Mouse (Mus musculus): ENCODE measurements around the gene Maged2. TPM values are rescaled to one million over a fixed set of nuclear protein-coding genes. Genes with fewer than 3 reads are reported as not detected.
"Not testable (repeated sequence)": the region's sequence is repeated elsewhere in the genome, so short reads cannot be mapped to it uniquely, and the experiment has no call there.

Gene Maged2
- 399 and 415 TPM in 2 replicates for polyA plus RNA-seq (2014; fragmentation: Nextera tagmentation; extraction: Ambion mirVana)

DNA sequence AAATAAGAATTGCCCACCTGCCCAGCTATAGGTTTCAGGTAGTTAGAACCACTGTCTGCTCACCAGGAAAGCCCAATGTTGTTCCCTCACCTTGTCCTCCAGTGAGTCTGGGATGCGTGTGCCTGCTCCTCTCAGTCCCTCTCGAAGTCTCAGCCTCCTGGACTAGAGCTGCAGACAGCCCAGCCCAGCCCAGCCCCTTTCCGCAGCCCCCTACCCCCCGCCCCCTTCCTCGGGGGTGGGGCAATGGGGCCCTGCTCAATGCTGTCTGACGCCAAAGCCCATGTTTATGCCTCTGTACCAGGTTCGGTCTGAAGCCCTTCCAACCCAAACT is at the start of gene Maged2:
Gene Maged2, minus strand, starts transcription at position 207 of the 331 bp plus-strand sequence.
- peak within 1 kb of the TSS; percentile 48 for H3K4me3 ChIP-seq (replicated peaks; ENCODE audit: low read depth, low read length)
- H3K4me1 ChIP-seq (ENCODE audit: control insufficient read depth, insufficient read depth, low read length): no peaks in the 10 kb centered on the region
- 29% methylated on average over 7 of the region's 7 CpGs for WGBS
- no peaks in the 10 kb centered on the region for H3K9me3 ChIP-seq (ENCODE audit: control insufficient read depth, low read length)
- peak within 1 kb of the TSS; percentile 49 for H3K9ac ChIP-seq (replicated peaks; ENCODE audit: low read length)
- peak within 1 kb of the TSS; percentile 79 for H3K27ac ChIP-seq (replicated peaks; ENCODE audit: low read depth, low read length)
- H3K27me3 ChIP-seq (ENCODE audit: control insufficient read depth, insufficient read depth, low read length): no peaks in the 10 kb centered on the region
- DNase-seq (peak; percentile 47), ATAC-seq (ENCODE audit: low FRiP score, low TSS enrichment) (no peak)
- H3K4me2 ChIP-seq (ENCODE audit: low read length): peak within 1 kb of the TSS; percentile 52
- peaks cover 17% of the 10 kb centered on the region for H3K36me3 ChIP-seq (ENCODE audit: control insufficient read depth, insufficient read depth, low read length)

DNA sequence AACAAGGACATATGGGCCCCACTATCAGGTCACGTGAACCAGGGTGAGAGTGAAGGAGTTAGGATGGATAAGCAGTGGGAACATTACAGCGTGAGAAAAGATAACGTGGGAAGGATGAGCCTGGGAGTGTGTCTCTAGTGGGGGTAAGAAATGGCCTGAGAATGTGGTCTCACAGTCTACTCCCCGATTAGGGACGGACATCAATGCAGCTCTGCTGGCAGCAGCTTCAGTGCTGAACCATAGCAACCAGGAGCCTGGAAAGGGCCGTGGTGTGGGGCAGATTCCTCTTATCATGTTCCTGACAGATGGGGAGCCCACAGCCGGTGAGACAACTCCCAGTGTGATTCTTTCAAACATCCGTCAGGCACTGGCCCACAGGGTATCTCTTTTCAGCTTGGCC is 34.1 kb upstream of the Maged2 start:
- no peak overlapping the region for H3K27ac ChIP-seq (replicated peaks; ENCODE audit: low read depth, low read length)
- H3K36me3 ChIP-seq (ENCODE audit: control insufficient read depth, insufficient read depth, low read length): no peaks in the 10 kb centered on the region
- no peak overlapping the region for H3K4me2 ChIP-seq (ENCODE audit: low read length)
- no peak overlapping the region for H3K9ac ChIP-seq (replicated peaks; ENCODE audit: low read length)
- no peak overlapping the region for H3K4me3 ChIP-seq (replicated peaks; ENCODE audit: low read depth, low read length)
- no peaks in the 10 kb centered on the region for H3K9me3 ChIP-seq (ENCODE audit: control insufficient read depth, low read length)
- ATAC-seq (ENCODE audit: low FRiP score, low TSS enrichment) (no peak), DNase-seq (no peak)
- H3K27me3 ChIP-seq (ENCODE audit: control insufficient read depth, insufficient read depth, low read length): no peaks in the 10 kb centered on the region
- WGBS: 70% methylated on average over 8 of the region's 8 CpGs
- no peaks in the 10 kb centered on the region for H3K4me1 ChIP-seq (ENCODE audit: control insufficient read depth, insufficient read depth, low read length)

DNA sequence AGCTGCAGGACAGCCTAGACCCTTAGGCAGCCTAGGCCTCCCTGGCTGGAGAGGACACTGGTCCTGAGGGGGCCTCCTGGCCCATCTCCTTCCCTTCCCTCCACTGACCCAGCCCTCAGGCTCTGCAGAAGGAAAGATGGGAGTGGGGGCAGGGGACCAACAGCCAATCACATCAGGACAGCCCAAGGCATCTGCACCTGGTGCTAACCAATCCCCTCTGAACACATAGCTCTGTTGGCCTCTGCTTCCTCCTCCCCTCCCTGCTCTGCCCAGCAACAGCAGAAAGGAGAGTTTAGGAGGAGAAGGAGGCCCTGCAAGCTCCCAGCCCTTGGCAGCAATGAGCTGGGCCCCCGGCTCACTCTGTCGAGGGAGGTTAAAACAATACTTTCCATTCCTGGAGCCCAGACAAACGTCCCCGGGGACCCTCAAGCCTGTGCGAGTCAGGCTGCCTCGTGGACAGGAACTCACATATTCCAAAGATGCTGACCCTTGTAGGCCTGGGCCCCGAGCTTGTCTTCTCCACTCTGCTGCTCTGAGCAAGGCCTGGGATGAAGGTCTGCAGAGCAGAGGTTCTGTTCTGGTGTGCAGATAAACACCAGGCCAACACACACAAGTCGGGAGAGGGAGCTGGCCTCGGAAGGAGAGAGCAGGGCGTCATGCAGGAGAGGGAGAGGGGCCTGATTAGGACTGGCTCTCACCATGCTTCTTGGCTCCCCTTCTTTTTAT is 31.5 kb upstream of the Maged2 start:
- H3K4me1 ChIP-seq (ENCODE audit: control insufficient read depth, insufficient read depth, low read length); H3K27me3 ChIP-seq (ENCODE audit: control insufficient read depth, insufficient read depth, low read length); H3K4me3 ChIP-seq (replicated peaks; ENCODE audit: low read depth, low read length); H3K9ac ChIP-seq (replicated peaks; ENCODE audit: low read length); H3K9me3 ChIP-seq (ENCODE audit: control insufficient read depth, low read length); H3K4me2 ChIP-seq (ENCODE audit: low read length); H3K36me3 ChIP-seq (ENCODE audit: control insufficient read depth, insufficient read depth, low read length); H3K27ac ChIP-seq (replicated peaks; ENCODE audit: low read depth, low read length); DNase-seq: not testable (repeated sequence)
- peak; percentile 69 for ATAC-seq (ENCODE audit: low FRiP score, low TSS enrichment)
- WGBS: 77% methylated on average over 4 of the region's 10 CpGs

DNA sequence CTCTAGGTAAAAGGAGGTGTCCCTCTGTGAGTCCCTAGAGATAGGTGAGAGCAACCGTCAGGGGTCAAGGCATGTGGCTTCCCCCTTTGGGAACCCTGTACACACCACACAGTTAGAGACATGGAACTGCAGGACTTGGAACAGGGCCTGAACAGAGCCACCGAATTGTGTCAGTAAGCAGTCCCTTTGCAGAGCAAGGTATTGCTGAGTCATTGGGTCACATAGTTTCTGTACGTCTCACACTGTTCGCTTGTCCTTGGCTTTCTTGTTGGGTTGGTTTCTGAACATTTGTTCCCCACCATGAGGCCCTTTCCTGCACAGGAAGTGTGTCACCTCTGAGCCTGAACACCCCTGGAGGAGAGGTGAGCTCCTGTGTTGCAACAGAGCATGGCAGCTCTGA is 29.1 kb upstream of the Maged2 start:
- H3K4me2 ChIP-seq (ENCODE audit: low read length); H3K4me3 ChIP-seq (replicated peaks; ENCODE audit: low read depth, low read length); ATAC-seq (ENCODE audit: low FRiP score, low TSS enrichment); DNase-seq; H3K9me3 ChIP-seq (ENCODE audit: control insufficient read depth, low read length); H3K36me3 ChIP-seq (ENCODE audit: control insufficient read depth, insufficient read depth, low read length); H3K27ac ChIP-seq (replicated peaks; ENCODE audit: low read depth, low read length); H3K4me1 ChIP-seq (ENCODE audit: control insufficient read depth, insufficient read depth, low read length); H3K9ac ChIP-seq (replicated peaks; ENCODE audit: low read length); H3K27me3 ChIP-seq (ENCODE audit: control insufficient read depth, insufficient read depth, low read length): not testable (repeated sequence)
- 100% methylated on average over 1 of the region's 4 CpGs for WGBS

DNA sequence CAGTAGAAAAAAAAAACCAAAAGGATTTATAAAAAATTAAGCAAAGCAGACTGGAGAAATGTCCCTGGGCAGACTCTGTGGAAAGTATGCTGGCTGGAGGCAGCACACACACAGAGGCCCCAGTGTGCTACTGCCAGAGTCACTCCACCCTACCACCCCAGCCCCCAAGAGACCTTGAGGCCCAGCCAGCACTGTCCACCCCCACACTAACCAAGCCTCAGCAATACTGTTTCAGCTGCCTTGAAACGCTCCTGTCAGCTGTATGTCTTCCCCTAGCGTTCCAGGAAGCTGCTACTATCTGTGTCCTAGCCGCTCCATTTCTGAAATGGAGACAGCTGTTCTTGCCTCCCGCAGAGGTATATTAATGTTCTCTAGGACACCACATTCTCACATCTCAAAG is 16.2 kb upstream of the Maged2 start:
- Histone ChIP-seq H3K9me3 (ENCODE audit: control insufficient read depth, low read length) (no peaks in the 10 kb centered on the region), H3K27ac (replicated peaks; ENCODE audit: low read depth, low read length) (no peak overlapping the region), H3K4me2 (ENCODE audit: low read length) (no peak overlapping the region), H3K4me3 (replicated peaks; ENCODE audit: low read depth, low read length) (no peak overlapping the region), H3K27me3 (ENCODE audit: control insufficient read depth, insufficient read depth, low read length) (no peaks in the 10 kb centered on the region), H3K4me1 (ENCODE audit: control insufficient read depth, insufficient read depth, low read length) (no peaks in the 10 kb centered on the region), H3K9ac (replicated peaks; ENCODE audit: low read length) (no peak overlapping the region), H3K36me3 (ENCODE audit: control insufficient read depth, insufficient read depth, low read length) (no peaks in the 10 kb centered on the region)
- WGBS: 92% methylated on average over 4 of the region's 4 CpGs
- DNase-seq (no peak), ATAC-seq (ENCODE audit: low FRiP score, low TSS enrichment) (no peak)

DNA sequence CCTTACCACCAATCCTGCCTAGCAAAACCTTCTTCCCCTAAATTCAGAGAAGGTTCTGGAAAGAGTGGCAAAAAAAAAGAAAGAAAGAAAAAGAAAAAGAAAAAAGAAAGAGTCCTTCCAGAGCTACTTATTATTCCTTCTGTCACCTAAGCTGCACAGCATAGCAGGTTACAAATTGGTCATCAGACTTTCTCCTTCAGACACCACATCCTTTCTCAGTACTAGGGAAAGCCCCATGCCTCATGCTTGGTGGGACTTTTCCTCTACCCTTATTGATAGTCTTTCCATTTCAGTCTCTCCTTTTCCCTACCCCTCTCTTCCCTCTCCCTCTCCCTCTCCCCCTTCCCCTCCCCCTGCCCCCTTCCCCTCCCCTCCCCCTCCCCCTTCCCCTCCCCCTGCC is 3.1 kb upstream of the Maged2 start:
- no peak overlapping the region for H3K4me3 ChIP-seq (replicated peaks; ENCODE audit: low read depth, low read length)
- no peaks in the 10 kb centered on the region for H3K9me3 ChIP-seq (ENCODE audit: control insufficient read depth, low read length)
- no peak overlapping the region for H3K4me2 ChIP-seq (ENCODE audit: low read length)
- no peaks in the 10 kb centered on the region for H3K27me3 ChIP-seq (ENCODE audit: control insufficient read depth, insufficient read depth, low read length)
- DNase-seq: no peak
- H3K4me1 ChIP-seq (ENCODE audit: control insufficient read depth, insufficient read depth, low read length): no peaks in the 10 kb centered on the region
- H3K36me3 ChIP-seq (ENCODE audit: control insufficient read depth, insufficient read depth, low read length): no peaks in the 10 kb centered on the region
- no peak for ATAC-seq (ENCODE audit: low FRiP score, low TSS enrichment)
- no peak overlapping the region for H3K27ac ChIP-seq (replicated peaks; ENCODE audit: low read depth, low read length)
- no peak overlapping the region for H3K9ac ChIP-seq (replicated peaks; ENCODE audit: low read length)

DNA sequence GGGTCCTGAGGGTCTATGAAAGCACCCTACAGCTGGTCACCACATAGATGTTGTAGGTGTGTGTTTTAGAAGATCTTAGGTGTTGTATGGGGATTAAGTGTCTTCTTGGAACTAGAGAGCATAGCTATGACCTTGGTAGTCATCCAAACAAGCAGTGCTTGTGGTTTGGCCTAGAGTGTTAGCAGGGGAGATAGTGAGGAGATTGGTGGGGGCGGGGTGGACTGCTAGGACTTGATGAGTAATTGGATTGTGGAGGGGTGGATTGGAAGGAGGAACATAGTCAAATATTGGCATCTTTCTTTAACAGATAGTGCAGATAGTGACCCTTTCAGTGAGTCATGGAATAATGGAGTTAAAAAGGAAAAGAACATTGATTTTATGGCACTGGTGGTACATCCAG is 1.5 kb upstream of the Maged2 start:
- 74% methylated on average over 1 of the region's 1 CpGs for WGBS
- Histone ChIP-seq H3K27ac (replicated peaks; ENCODE audit: low read depth, low read length) (no peak overlapping the region), H3K36me3 (ENCODE audit: control insufficient read depth, insufficient read depth, low read length) (peaks cover 9% of the 10 kb centered on the region), H3K4me2 (ENCODE audit: low read length) (no peak overlapping the region), H3K9ac (replicated peaks; ENCODE audit: low read length) (no peak overlapping the region), H3K4me1 (ENCODE audit: control insufficient read depth, insufficient read depth, low read length) (no peaks in the 10 kb centered on the region), H3K4me3 (replicated peaks; ENCODE audit: low read depth, low read length) (no peak overlapping the region), H3K9me3 (ENCODE audit: control insufficient read depth, low read length) (no peaks in the 10 kb centered on the region), H3K27me3 (ENCODE audit: control insufficient read depth, insufficient read depth, low read length) (no peaks in the 10 kb centered on the region)
- ATAC-seq (ENCODE audit: low FRiP score, low TSS enrichment) (no peak), DNase-seq (no peak)

DNA sequence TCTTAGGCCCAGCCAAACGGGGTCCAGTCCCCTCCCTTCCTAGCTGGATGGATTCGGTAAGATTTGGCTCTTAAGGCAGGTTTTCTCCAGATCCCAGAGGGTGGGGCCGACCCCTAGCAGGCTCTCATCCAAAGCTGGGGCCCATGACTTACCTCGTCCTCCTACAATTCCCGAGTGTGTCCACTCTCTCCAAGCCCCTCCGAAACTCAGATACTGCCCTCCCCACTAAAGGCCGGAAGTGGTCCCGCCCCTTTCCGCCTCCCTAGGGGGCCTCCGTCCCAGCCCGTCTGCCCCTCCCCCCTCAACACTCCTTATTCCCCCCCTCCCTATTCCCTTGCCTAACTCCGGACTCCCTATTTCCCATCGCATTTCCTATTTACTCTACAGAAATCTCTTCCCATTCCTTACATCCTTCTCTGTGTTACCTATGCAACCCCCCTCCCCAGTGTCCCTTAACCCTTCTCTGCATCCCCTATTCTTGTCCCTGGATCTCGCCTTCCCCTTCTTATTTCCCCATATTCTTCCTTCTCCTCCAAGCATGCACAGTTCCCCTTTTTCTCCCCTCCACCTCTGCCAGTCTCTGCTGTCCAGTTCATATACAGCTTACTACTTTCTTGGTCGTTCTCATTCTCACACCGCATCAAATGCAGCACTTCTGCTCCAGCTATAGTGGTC is 544 bp downstream of the Maged2 start:
- peak; percentile 68 for ATAC-seq (ENCODE audit: low FRiP score, low TSS enrichment)
- Histone ChIP-seq H3K4me2 (ENCODE audit: low read length) (peak overlapping the region; percentile 52), H3K9me3 (ENCODE audit: control insufficient read depth, low read length) (no peaks in the 10 kb centered on the region), H3K27me3 (ENCODE audit: control insufficient read depth, insufficient read depth, low read length) (no peaks in the 10 kb centered on the region), H3K9ac (replicated peaks; ENCODE audit: low read length) (peak overlapping the region; percentile 49), H3K27ac (replicated peaks; ENCODE audit: low read depth, low read length) (peak overlapping the region; percentile 79), H3K4me1 (ENCODE audit: control insufficient read depth, insufficient read depth, low read length) (no peaks in the 10 kb centered on the region), H3K36me3 (ENCODE audit: control insufficient read depth, insufficient read depth, low read length) (peaks cover 21% of the 10 kb centered on the region), H3K4me3 (replicated peaks; ENCODE audit: low read depth, low read length) (peak overlapping the region; percentile 48)
- peak; percentile 83 for DNase-seq
- WGBS: 30% methylated on average over 16 of the region's 16 CpGs

DNA sequence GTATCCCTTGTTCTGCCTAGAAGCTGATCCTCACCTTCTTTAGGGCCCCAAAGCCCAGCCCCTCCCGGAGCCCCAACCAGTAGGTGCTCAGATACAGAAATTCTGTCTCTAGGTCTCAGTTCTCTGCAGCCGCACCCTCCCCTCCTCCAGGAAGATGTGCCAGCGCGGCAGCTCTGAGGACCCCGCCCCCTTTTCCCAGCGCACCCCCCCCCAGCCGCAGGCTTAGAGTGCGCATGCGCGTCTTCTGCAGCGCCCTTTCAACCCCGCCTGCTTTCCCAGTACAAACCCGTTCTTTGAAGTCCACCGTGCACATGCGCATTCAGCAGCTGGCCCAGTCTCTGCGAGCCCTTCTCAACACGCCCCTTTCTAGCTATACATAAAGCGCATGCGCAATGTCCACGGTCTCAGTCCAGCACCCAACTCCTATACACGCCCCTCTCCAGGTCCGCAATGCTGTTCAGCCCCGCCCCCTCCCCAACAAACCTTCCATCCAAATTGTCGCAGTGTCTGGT is 1.3 kb downstream of the Maged2 start:
- Histone ChIP-seq H3K4me3 (replicated peaks; ENCODE audit: low read depth, low read length) (peak overlapping the region; percentile 48), H3K4me2 (ENCODE audit: low read length) (peak overlapping the region; percentile 58), H3K9ac (replicated peaks; ENCODE audit: low read length) (peak overlapping the region; percentile 49; the same call in 1 of the 2 replicates), H3K27ac (replicated peaks; ENCODE audit: low read depth, low read length) (peak overlapping the region; percentile 79), H3K36me3 (ENCODE audit: control insufficient read depth, insufficient read depth, low read length) (peaks cover 28% of the 10 kb centered on the region), H3K9me3 (ENCODE audit: control insufficient read depth, low read length) (no peaks in the 10 kb centered on the region), H3K27me3 (ENCODE audit: control insufficient read depth, insufficient read depth, low read length) (no peaks in the 10 kb centered on the region), H3K4me1 (ENCODE audit: control insufficient read depth, insufficient read depth, low read length) (no peaks in the 10 kb centered on the region)
- peak; percentile 96 for DNase-seq
- peak; percentile 96 for ATAC-seq (ENCODE audit: low FRiP score, low TSS enrichment)
- 22% methylated on average over 24 of the region's 24 CpGs for WGBS

Data from midbrain, embryonic 14.5 days (tissue).